ENCODE assay signal across 40 mouse cellular contexts in genomic region chrX:60833456-60833855, GRCm38 (mm10). TPM values are rescaled to one million over a fixed set of nuclear protein-coding genes. Genes with fewer than 3 reads are reported as not detected.
"Had no signal": no experiment of that assay in that cellular context is flagged by ENCODE, and none has a peak within 500 bp of the region (broad histone marks: within the 10 kb centered on the region; RNA-seq: fewer than 3 reads in every experiment).

No protein-coding gene starts in this region.

- H3K27me3 ChIP-seq: heart, embryonic 12.5 days; heart, embryonic 13.5 days; heart, embryonic 15.5 days; hindbrain, embryonic 12.5 days; hindbrain, embryonic 13.5 days; hindbrain, embryonic 15.5 days; intestine, embryonic 15.5 days; kidney, embryonic 15.5 days had no signal

- H3K4me3 ChIP-seq: heart, embryonic 12.5 days; heart, embryonic 13.5 days; heart, embryonic 15.5 days; hindbrain, embryonic 10.5 days; hindbrain, embryonic 12.5 days; hindbrain, embryonic 13.5 days; hindbrain, embryonic 15.5 days; intestine, embryonic 15.5 days; kidney, embryonic 15.5 days; layer of hippocampus, adult 2 months; left cerebral cortex, adult 2 months had no signal

- H3K27ac ChIP-seq: heart, embryonic 13.5 days; heart, embryonic 15.5 days; hindbrain, embryonic 10.5 days; hindbrain, embryonic 12.5 days; hindbrain, embryonic 13.5 days; hindbrain, embryonic 14.5 days; hindbrain, embryonic 15.5 days; hindbrain, postnatal 0 days; intestine, embryonic 15.5 days; kidney, embryonic 15.5 days; kidney, postnatal 0 days; layer of hippocampus, adult 2 months; left cerebral cortex, adult 2 months had no signal

- ATAC-seq: hindbrain, embryonic 16.5 days; hindbrain, postnatal 0 days; inflammation-experienced regulatory T-cells, adult 6 months; intestine, embryonic 15.5 days; intestine, embryonic 16.5 days; intestine, postnatal 0 days had no signal

- H3K4me1 ChIP-seq: heart, embryonic 12.5 days; heart, embryonic 13.5 days; heart, embryonic 15.5 days; hindbrain, embryonic 12.5 days; hindbrain, embryonic 15.5 days; intestine, embryonic 15.5 days; kidney, embryonic 15.5 days had no signal

- DNase-seq: heart, postnatal 10 days; heart, postnatal 14 days; heart, postnatal 36 days; heart, postnatal 4 days; kidney, adult 11 months; kidney, adult 18-20 months; kidney, adult 2 months; kidney, adult 8-10 months; kidney, adult 9 months; kidney, postnatal 10 days; kidney, postnatal 14 days; kidney, postnatal 25 days; kidney, postnatal 36 days; kidney, postnatal 4 days; layer of hippocampus, adult 9-11 months; layer of hippocampus, postnatal 36 days had no signal

- H3K4me2 ChIP-seq: heart, embryonic 12.5 days; heart, embryonic 13.5 days; heart, embryonic 15.5 days; hindbrain, embryonic 12.5 days; hindbrain, embryonic 13.5 days; hindbrain, embryonic 14.5 days; hindbrain, embryonic 15.5 days; intestine, embryonic 15.5 days; kidney, embryonic 15.5 days had no signal

- H3K36me3 ChIP-seq: heart, embryonic 12.5 days; heart, embryonic 13.5 days; heart, embryonic 15.5 days; hindbrain, embryonic 10.5 days; hindbrain, embryonic 12.5 days; hindbrain, embryonic 13.5 days; hindbrain, embryonic 15.5 days; intestine, embryonic 15.5 days; kidney, embryonic 15.5 days had no signal

- H3K9me3 ChIP-seq: heart, embryonic 12.5 days; heart, embryonic 15.5 days; hindbrain, embryonic 10.5 days; hindbrain, embryonic 12.5 days; hindbrain, embryonic 13.5 days; hindbrain, embryonic 15.5 days; intestine, embryonic 15.5 days; kidney, embryonic 15.5 days had no signal

- H3K9ac ChIP-seq: heart, embryonic 12.5 days; heart, embryonic 13.5 days; heart, embryonic 15.5 days; hindbrain, embryonic 12.5 days; hindbrain, embryonic 13.5 days; hindbrain, embryonic 14.5 days; hindbrain, embryonic 15.5 days; intestine, embryonic 15.5 days; kidney, embryonic 15.5 days had no signal

RNA-seq across cellular contexts. Expression of gene Sox3, which starts 59.8 kb away (rescaled TPM):
- total RNA-seq: heart, postnatal 10 days; heart, postnatal 14 days; heart, postnatal 25 days; heart, postnatal 36 days; heart, postnatal 4 days; hematopoietic stem cell, adult 5-6 weeks had no signal
- polyA plus RNA-seq: inflammation-experienced regulatory T-cells, adult 6 months; intestine, embryonic 14.5 days; intestine, embryonic 15.5 days; intestine, embryonic 16.5 days; kidney, adult 2 months; kidney, embryonic 14.5 days; kidney, embryonic 15.5 days; kidney, embryonic 16.5 days; kidney, postnatal 0 days; large intestine, adult 2 months had no signal
